ENCODE assay signal across 28 mouse cellular contexts in the genomic region with DNA sequence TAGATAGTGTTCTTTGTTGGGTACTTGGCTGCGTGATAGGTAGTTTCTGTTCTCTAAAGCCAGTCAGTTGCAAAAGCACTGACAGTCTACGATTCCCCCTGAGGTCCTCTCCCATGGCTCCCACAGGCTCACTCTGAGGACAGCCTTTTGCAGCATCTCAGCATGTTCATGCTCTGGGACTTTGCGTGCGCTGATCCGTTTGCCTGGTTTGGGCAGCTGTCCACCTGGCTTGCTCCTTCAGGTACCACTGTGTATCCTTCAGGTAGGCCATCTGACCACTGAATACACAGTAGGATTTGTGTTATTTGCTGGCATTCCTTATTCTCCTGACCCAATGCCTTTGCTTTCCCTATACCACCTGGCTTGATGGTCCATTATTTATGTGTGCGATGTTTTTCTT. TPM values are rescaled to one million over a fixed set of nuclear protein-coding genes. Genes with fewer than 3 reads are reported as not detected.
DNase-seq lines count a peak whose midpoint lies in the region; ATAC-seq lines count a peak whose summit lies in the region.
"Had no signal": no experiment of that assay in that cellular context is flagged by ENCODE, and none has a peak within 500 bp of the region (broad histone marks: within the 10 kb centered on the region; RNA-seq: fewer than 3 reads in every experiment).

No protein-coding gene starts in this region.

- no peak overlapping the region for H3K9ac ChIP-seq in hindbrain, embryonic 16.5 days (ENCODE audit: low read depth, low read length)
- H3K9ac ChIP-seq: forebrain, embryonic 13.5 days; hindbrain, embryonic 15.5 days; intestine, embryonic 15.5 days; liver, embryonic 15.5 days; lung, embryonic 14.5 days; neural tube, embryonic 12.5 days had no signal

- H3K36me3 ChIP-seq in hindbrain, embryonic 16.5 days (ENCODE audit: control insufficient read depth, insufficient read depth, low read length), result no peaks in the 10 kb centered on the region
- H3K36me3 ChIP-seq: hindbrain, embryonic 15.5 days; intestine, embryonic 15.5 days; liver, embryonic 15.5 days; neural tube, embryonic 12.5 days had no signal

- no peaks in the 10 kb centered on the region for H3K27me3 ChIP-seq in hindbrain, embryonic 16.5 days (replicated peaks; ENCODE audit: control insufficient read depth, insufficient read depth, low read length)
- H3K27me3 ChIP-seq: forebrain, embryonic 13.5 days; hindbrain, embryonic 15.5 days; intestine, embryonic 15.5 days; liver, embryonic 15.5 days; neural tube, embryonic 12.5 days; Patski had no signal

- no peak overlapping the region for H3K4me3 ChIP-seq in hindbrain, embryonic 16.5 days (ENCODE audit: low read length)
- H3K4me3 ChIP-seq: forebrain, embryonic 13.5 days; hindbrain, embryonic 15.5 days; intestine, embryonic 15.5 days; liver, embryonic 15.5 days; myocyte; neural tube, embryonic 12.5 days had no signal

- no peaks in the 10 kb centered on the region for H3K9me3 ChIP-seq in hindbrain, embryonic 16.5 days (ENCODE audit: control insufficient read depth, low read length)
- H3K9me3 ChIP-seq: forebrain, embryonic 13.5 days; hindbrain, embryonic 15.5 days; intestine, embryonic 15.5 days; liver, embryonic 15.5 days; neural tube, embryonic 12.5 days had no signal

- H3K4me1 ChIP-seq in hindbrain, embryonic 16.5 days (ENCODE audit: control insufficient read depth, insufficient read depth, low read depth, low read length), result no peaks in the 10 kb centered on the region
- H3K4me1 ChIP-seq: forebrain, embryonic 13.5 days; hindbrain, embryonic 15.5 days; intestine, embryonic 15.5 days; neural tube, embryonic 12.5 days had no signal

- intact Hi-C loops in heart, postnatal 25 days (cut with DNase I), result loop anchor here (5.0 kb wide), 1 partner anchor 93 kb away; no protein-coding TSS in a partner anchor

- no peak overlapping the region for H3K27ac ChIP-seq in hindbrain, embryonic 16.5 days (ENCODE audit: low read depth, low read length)
- H3K27ac ChIP-seq: forebrain, embryonic 13.5 days; hindbrain, embryonic 15.5 days; intestine, embryonic 15.5 days; kidney, postnatal 0 days; liver, embryonic 15.5 days; neural tube, embryonic 12.5 days had no signal

- H3K4me2 ChIP-seq in hindbrain, embryonic 16.5 days (ENCODE audit: low read length), result no peak overlapping the region
- H3K4me2 ChIP-seq: forebrain, embryonic 13.5 days; heart, embryonic 11.5 days; hindbrain, embryonic 15.5 days; intestine, embryonic 15.5 days; liver, embryonic 15.5 days; lung, embryonic 14.5 days; midbrain, embryonic 11.5 days; neural tube, embryonic 12.5 days had no signal

- WGBS in hindbrain, embryonic 16.5 days, result 91% methylated on average over 6 of the region's 6 CpGs

- peak; percentile 42 for ATAC-seq in granulocyte monocyte progenitor cell, adult 5-6 weeks (replicated peaks; ENCODE audit: poor library complexity, severe bottlenecking)
- ATAC-seq in megakaryocyte, adult 5-6 weeks (ENCODE audit: poor library complexity, severe bottlenecking), result no peak
- no peak for ATAC-seq in hindbrain, embryonic 16.5 days
- ATAC-seq: forebrain, embryonic 13.5 days; intestine, embryonic 15.5 days; Patski had no signal

- DNase-seq in heart, adult 11 months, result peak; percentile 55
- no peak for DNase-seq in heart, postnatal 25 days (ENCODE audit: low spot score)
- DNase-seq in cerebellum, adult 11-12 months, result peak; percentile 88
- peak; percentile 88 for DNase-seq in cerebellum, adult 9-11 months
- no peak for DNase-seq in thymus, postnatal 0 days (ENCODE audit: low spot score)
- DNase-seq: adrenal gland, postnatal 14 days; gastrocnemius, postnatal 14 days; heart, adult 18-20 months; kidney, adult 8-10 months; layer of hippocampus, postnatal 36 days; liver; lung, embryonic 14.5 days; lung, postnatal 14 days; thymus, adult 2 months had no signal

RNA-seq across cellular contexts. Expression of a gene that starts 33.3 kb away (rescaled TPM):
- 10 to 100 TPM; 23.6 to 24.5 TPM for total RNA-seq in heart, postnatal 25 days (2021)
- total RNA-seq in granulocyte monocyte progenitor cell, adult 5-6 weeks (2014; fragmentation: Nextera tagmentation), result 0.62 and 1.3 TPM in 2 replicates
- 0.72 and 0.78 TPM in 2 replicates for total RNA-seq in granulocyte monocyte progenitor cell, adult 5-6 weeks (2017)
- total RNA-seq in megakaryocyte, adult 5-6 weeks (2015), result 0.58 and 0.62 TPM in 2 replicates
- total RNA-seq in megakaryocyte, adult 5-6 weeks (2017), result 0.77 and 1.3 TPM in 2 replicates
- 5.1 and 5.9 TPM in 2 replicates for polyA plus RNA-seq in thymus, postnatal 0 days (2015; fragmentation: Nextera tagmentation; extraction: Ambion mirVana)
- polyA plus RNA-seq in hindbrain, embryonic 16.5 days (2015; fragmentation: Nextera tagmentation; extraction: Ambion mirVana), result 19.1 and 20.8 TPM in 2 replicates
- total RNA-seq: MEL had no signal

Comparison
In these comparisons a context has a peak if more than half of its experiments do, and no peak if none do; other contexts are left out.
1. DNase-seq: peak in heart, adult 11 months (single experiment), cerebellum, adult 11-12 months (single experiment) and cerebellum, adult 9-11 months (single experiment); none in heart, postnatal 25 days (single experiment) and thymus, postnatal 0 days (single experiment).
2. RNA of a gene that starts 33.3 kb away (total RNA-seq): 23.6 to 24.5 TPM in heart, postnatal 25 days; 0.62 to 1.3 TPM in granulocyte monocyte progenitor cell, adult 5-6 weeks and 0.58 to 1.3 TPM in megakaryocyte, adult 5-6 weeks; every median in the first group is over 10 times any median in the second.